Mouse (Mus musculus) E14TG2a.4 (cell line): ENCODE measurements around the gene Gal3st1.

Source experiments
- CTCF ChIP-seq: conservative IDR thresholded peaks from 2 replicates; pipeline ENCODE4 v1.5.1; 2014; ENCODE audit warnings: low read length
- NANOG ChIP-seq: IDR thresholded peaks from 2 replicates; pipeline ENCODE4 v1.6.1; 2014; ENCODE audit warnings: borderline replicate concordance, low read length, mixed read lengths

- TF ChIP-seq CTCF (no peak), NANOG (no peak)
Measured at GRCm38 (mm10) chr11:4047766-4048165, 64.3 kb downstream of the Gal3st1 start.
